Mouse (Mus musculus) ES-E14 (cell line): ENCODE results near the gene Uhrf1bp1l. TPM values are rescaled to one million over a fixed set of nuclear protein-coding genes. Genes with fewer than 3 reads are reported as not detected.

Experiments used
- DNase-seq: peaks from one replicate; pipeline ENCODE4 v3.0.0-alpha.2; 2013; ENCODE audit warnings: low read depth, low spot score
- H3K27ac ChIP-seq: 2 replicates; pipeline ENCODE4 v1.5.1; 2012; ENCODE audit warnings: low read depth, mild to moderate bottlenecking, low read length, moderate library complexity, mixed read lengths; ENCODE audit not compliant: poor library complexity, insufficient read depth, severe bottlenecking
- H3K36me3 ChIP-seq: 2 replicates; pipeline ENCODE4 v1.6.1; 2012; ENCODE audit warnings: mild to moderate bottlenecking, low read length, moderate library complexity, mixed read lengths; ENCODE audit not compliant: control insufficient read depth, poor library complexity, insufficient read depth, severe bottlenecking
- H3K4me1 ChIP-seq, 2 experiments: fragments of 150-350 bp in 1 of 2; sonication (generic) in 1 of 2; 2 replicates each; pipeline ENCODE4 v1.6.1; 2012; ENCODE audit warnings: low read length in 2 of 2, mild to moderate bottlenecking in 1 of 2, mixed read lengths in 1 of 2; ENCODE audit not compliant: control insufficient read depth in 2 of 2, insufficient read depth in 2 of 2, poor library complexity in 1 of 2
- H3K4me3 ChIP-seq, 2 experiments: fragments of 150-350 bp in 1 of 2; sonication (generic) in 1 of 2; 2 replicates each; pipeline ENCODE4 v1.5.1; 2012; ENCODE audit warnings: low read length in 2 of 2, low read depth in 1 of 2, mild to moderate bottlenecking in 1 of 2, mixed read lengths in 1 of 2; ENCODE audit not compliant: insufficient read depth in 1 of 2, poor library complexity in 1 of 2, severe bottlenecking in 1 of 2
- H3K9ac ChIP-seq: 2 replicates; pipeline ENCODE4 v1.6.1; 2012; ENCODE audit warnings: low read depth, mild to moderate bottlenecking, low read length, mixed read lengths; ENCODE audit not compliant: poor library complexity, insufficient read depth, severe bottlenecking
- H3K9me3 ChIP-seq: fragments of 150-350 bp; sonication (generic); 2 replicates; pipeline ENCODE4 v1.6.1; 2012; ENCODE audit warnings: low read depth, mild to moderate bottlenecking, low read length; ENCODE audit not compliant: control insufficient read depth, insufficient read depth
- CHD2 ChIP-seq: IDR thresholded peaks from 2 replicates; pipeline ENCODE4 v1.6.1; 2014; ENCODE audit warnings: mild to moderate bottlenecking, low read depth, low read length, inconsistent platforms
- HCFC1 ChIP-seq: IDR thresholded peaks from 2 replicates; pipeline ENCODE4 v1.6.1; 2012; ENCODE audit warnings: low read length, inconsistent platforms, borderline replicate concordance; ENCODE audit not compliant: insufficient read depth
- MAFK ChIP-seq: IDR thresholded peaks from 2 replicates; pipeline ENCODE4 v1.6.1; 2014; ENCODE audit warnings: mild to moderate bottlenecking, low read depth, low read length, inconsistent platforms; ENCODE audit not compliant: insufficient read depth
- ZC3H11A ChIP-seq: IDR thresholded peaks from 2 replicates; pipeline ENCODE4 v1.6.1; 2012; ENCODE audit warnings: low read depth, mild to moderate bottlenecking, inconsistent platforms, low read length, borderline replicate concordance
- ZNF384 ChIP-seq: IDR thresholded peaks from 2 replicates; pipeline ENCODE4 v1.6.1; 2012; ENCODE audit warnings: low read depth, low read length, inconsistent platforms
- in situ Hi-C, 2 experiments: fragments of 600-800 bp; cut with MboI; formaldehyde crosslinking; loops; one replicate each; pipeline ENCODE4 v1.15.1; 2025; ENCODE audit warnings: low sequenced_read_pairs in 2 of 2, inconsistent platforms in 1 of 2; ENCODE audit not compliant: unreplicated experiment in 2 of 2
- total RNA-seq: library from RNA; depleted of rRNA; stranded (reverse); fragments of 300-350 nt; gene quantifications from 2 replicates; pipeline ENCODE4 v1.2.3, GENCODE M21; 2012

The Uhrf1bp1l gene
- total RNA-seq, 1 experiment = 32.3 TPM

- no peaks in the 10 kb centered on the region for H3K9me3 ChIP-seq
- H3K27ac ChIP-seq = no peak overlapping the region
- TF ChIP-seq MAFK = no peak
- no peak for TF ChIP-seq ZC3H11A
- TF ChIP-seq CHD2 = no peak
- no peak for TF ChIP-seq ZNF384
- TF ChIP-seq HCFC1 = no peak
- no peaks in the 10 kb centered on the region for H3K36me3 ChIP-seq
- DNase-seq = no peak
- peaks cover 0 to 11% of the 10 kb centered on the region in 2 experiments; a peak in 2 of 4 replicates for H3K4me1 ChIP-seq
- no peak overlapping the region for H3K9ac ChIP-seq
- in situ Hi-C loops = no loop called here
- no peak overlapping the region for H3K4me3 ChIP-seq
Measured at GRCm38 (mm10) chr10:89747221-89747905, 2.6 kb downstream of the Uhrf1bp1l start.

GRCm38 (mm10) chr10:89747911-89748310 lies 3.1 kb downstream of the Uhrf1bp1l start:
- no peak overlapping the region for H3K4me3 ChIP-seq
- no peaks in the 10 kb centered on the region for H3K36me3 ChIP-seq
- peaks cover 0 to 11% of the 10 kb centered on the region in 2 experiments; a peak in 2 of 4 replicates for H3K4me1 ChIP-seq
- no peak overlapping the region for H3K9ac ChIP-seq
- no peak for DNase-seq
- in situ Hi-C loops = no loop called here
- no peak overlapping the region for H3K27ac ChIP-seq
- no peaks in the 10 kb centered on the region for H3K9me3 ChIP-seq
- TF ChIP-seq HCFC1 = no peak

- H3K9me3 ChIP-seq = no peaks in the 10 kb centered on the region
- H3K36me3 ChIP-seq = no peaks in the 10 kb centered on the region
- no peak for DNase-seq
- H3K4me3 ChIP-seq = no peak overlapping the region
- H3K9ac ChIP-seq = no peak overlapping the region
- in situ Hi-C loops = no loop called here
- H3K27ac ChIP-seq = no peak overlapping the region
- TF ChIP-seq CHD2 = no peak
- no peak for TF ChIP-seq ZC3H11A
- TF ChIP-seq MAFK = no peak
- no peak for TF ChIP-seq ZNF384
- peaks cover 0 to 11% of the 10 kb centered on the region in 2 experiments; a peak in 2 of 4 replicates for H3K4me1 ChIP-seq
Measured at GRCm38 (mm10) chr10:89748619-89749018, 3.8 kb downstream of the Uhrf1bp1l start.

- Histone ChIP-seq H3K27ac (no peak overlapping the region), H3K9ac (no peak overlapping the region), H3K9me3 (no peaks in the 10 kb centered on the region), H3K4me3 (no peak overlapping the region), H3K4me1 (peaks cover 0 to 3% of the 10 kb centered on the region in 2 experiments; a peak in 2 of 4 replicates), H3K36me3 (no peaks in the 10 kb centered on the region; the same call in 1 of the 2 replicates)
- in situ Hi-C loops = no loop called here
- no peak for TF ChIP-seq ZC3H11A
- TF ChIP-seq ZNF384 = no peak
- TF ChIP-seq MAFK = no peak
- TF ChIP-seq HCFC1 = no peak
- no peak for TF ChIP-seq CHD2
- DNase-seq = no peak
Measured at GRCm38 (mm10) chr10:89751069-89751468, 6.3 kb downstream of the Uhrf1bp1l start.

GRCm38 (mm10) chr10:89755231-89755630 lies 10.4 kb downstream of the Uhrf1bp1l start:
- in situ Hi-C loops = no loop called here
- Histone ChIP-seq H3K4me1 (no peaks in the 10 kb centered on the region), H3K4me3 (no peak overlapping the region), H3K9ac (no peak overlapping the region), H3K9me3 (no peaks in the 10 kb centered on the region), H3K27ac (no peak overlapping the region), H3K36me3 (no peaks in the 10 kb centered on the region; the same call in 1 of the 2 replicates)
- DNase-seq = no peak
- no peak for TF ChIP-seq MAFK
- no peak for TF ChIP-seq ZC3H11A
- no peak for TF ChIP-seq ZNF384
- TF ChIP-seq HCFC1 = no peak
- no peak for TF ChIP-seq CHD2
